Mouse (Mus musculus) lung, adult 2 months (tissue): ENCODE results near the gene Robo1.

Experiments
- CTCF ChIP-seq: fragments of 200-500 bp; IDR thresholded peaks from 2 replicates; pipeline ENCODE4 v1.5.1; 2011; ENCODE audit warnings: mild to moderate bottlenecking, low read length, control low read depth; ENCODE audit not compliant: insufficient read depth
- POLR2A ChIP-seq: fragments of 200-500 bp; IDR thresholded peaks from 2 replicates; pipeline ENCODE4 v1.6.1; 2011; ENCODE audit warnings: low read depth, mild to moderate bottlenecking, control low read depth, low read length, borderline replicate concordance; ENCODE audit errors: extremely low read depth

- TF ChIP-seq POLR2A, result no peak
- TF ChIP-seq CTCF, result no peak
Observed at GRCm38 (mm10) chr16:72584454-72585159, 276.5 kb downstream of the Robo1 start.
